Mouse (Mus musculus) hindbrain, embryonic 13.5 days (tissue): ENCODE results near the gene Pon2. TPM values are rescaled to one million over a fixed set of nuclear protein-coding genes. Genes with fewer than 3 reads are reported as not detected.
"Not testable (repeated sequence)": the region's sequence is repeated elsewhere in the genome, so short reads cannot be mapped to it uniquely, and the experiment has no call there.

ENCODE experiments used
- ATAC-seq: fragments of 200-750 bp; cut with Nextera tagmentation; 2 replicates; pipeline ENCODE4 v1.8.0; 2017; ENCODE audit warnings: moderate TSS enrichment; ENCODE audit not compliant: low FRiP score
- H3K27ac ChIP-seq: fragments of 300-500 bp; sonication (generic); 2 replicates; pipeline ENCODE4 v1.5.1; 2015; ENCODE audit warnings: inconsistent platforms, mild to moderate bottlenecking, moderate library complexity
- H3K27me3 ChIP-seq: fragments of 300-500 bp; sonication (generic); 2 replicates; pipeline ENCODE4 v1.6.1; 2015; ENCODE audit warnings: mild to moderate bottlenecking, inconsistent platforms
- H3K36me3 ChIP-seq: fragments of 300-500 bp; sonication (generic); 2 replicates; pipeline ENCODE4 v1.6.1; 2015; ENCODE audit warnings: mild to moderate bottlenecking, inconsistent platforms
- H3K4me1 ChIP-seq: fragments of 300-500 bp; sonication (generic); replicated peaks from 2 replicates; pipeline ENCODE4 v1.6.1; 2015; ENCODE audit warnings: inconsistent platforms
- H3K4me2 ChIP-seq: fragments of 300-500 bp; sonication (generic); 2 replicates; pipeline ENCODE4 v1.6.1; 2015; ENCODE audit warnings: inconsistent platforms, mild to moderate bottlenecking, moderate library complexity
- H3K4me3 ChIP-seq: fragments of 300-500 bp; sonication (generic); 2 replicates; pipeline ENCODE4 v1.5.1; 2015; ENCODE audit warnings: mild to moderate bottlenecking, inconsistent platforms
- H3K9ac ChIP-seq: fragments of 300-500 bp; sonication (generic); 2 replicates; pipeline ENCODE4 v1.6.1; 2015; ENCODE audit warnings: mild to moderate bottlenecking, inconsistent platforms
- H3K9me3 ChIP-seq: fragments of 300-500 bp; sonication (generic); 2 replicates; pipeline ENCODE4 v1.6.1; 2016; ENCODE audit warnings: inconsistent platforms
- WGBS: fragments of 180-500 bp; shearing (Covaris S2); methylation state at CpG from one replicate; pipeline ENCODE4 v1.1.7; 2015; 5-methylcytosine and 5-hydroxymethylcytosine counted together
- polyA plus RNA-seq: library from polyadenylated mRNA; unstranded; fragments of >200 nt; fragmentation: Nextera tagmentation; extraction: Ambion mirVana; gene quantifications from 2 replicates; pipeline ENCODE4 v1.2.1, GENCODE M21; 2015

The Pon2 gene
- 33.2 and 33.6 TPM in 2 replicates for polyA plus RNA-seq

DNA sequence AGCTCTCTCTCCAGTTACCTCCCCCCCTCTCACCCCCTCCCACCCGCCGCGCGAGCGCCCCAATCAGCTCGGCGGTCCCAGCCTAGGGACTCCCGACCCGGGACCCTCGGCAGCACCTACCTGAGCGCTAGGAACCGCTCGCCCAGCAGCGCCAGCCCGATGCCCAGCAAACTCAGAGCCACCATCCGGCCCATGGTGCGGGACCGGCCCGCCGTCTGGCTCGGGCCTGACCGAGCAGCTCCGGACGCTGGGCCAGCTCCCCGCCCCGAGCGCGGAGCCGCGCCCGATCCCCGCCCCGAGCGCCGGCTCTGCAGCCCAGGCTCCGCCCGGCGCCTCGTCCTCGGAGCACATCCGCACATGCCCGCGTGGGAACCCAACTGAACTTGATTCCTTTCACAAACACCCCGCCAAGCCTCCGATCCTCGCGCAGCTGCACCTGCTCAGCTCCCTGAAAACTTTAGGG lies at the start of gene Pon2:
TSS of gene Pon2 (minus strand) at position 364 of the 463 bp plus-strand sequence.
- Histone ChIP-seq H3K4me2 (peak within 1 kb of the TSS; percentile 92), H3K36me3 (no peaks in the 10 kb centered on the region), H3K27ac (peak within 1 kb of the TSS; percentile 80), H3K4me3 (peak within 1 kb of the TSS; percentile 60), H3K9me3 (no peaks in the 10 kb centered on the region), H3K4me1 (peaks cover 16% of the 10 kb centered on the region), H3K9ac (peak within 1 kb of the TSS; percentile 76), H3K27me3 (peaks cover 7% of the 10 kb centered on the region; the same call in 1 of the 2 replicates)
- under 1% methylated on average over 43 of the region's 47 CpGs for WGBS
- ATAC-seq = peak; percentile 94

DNA sequence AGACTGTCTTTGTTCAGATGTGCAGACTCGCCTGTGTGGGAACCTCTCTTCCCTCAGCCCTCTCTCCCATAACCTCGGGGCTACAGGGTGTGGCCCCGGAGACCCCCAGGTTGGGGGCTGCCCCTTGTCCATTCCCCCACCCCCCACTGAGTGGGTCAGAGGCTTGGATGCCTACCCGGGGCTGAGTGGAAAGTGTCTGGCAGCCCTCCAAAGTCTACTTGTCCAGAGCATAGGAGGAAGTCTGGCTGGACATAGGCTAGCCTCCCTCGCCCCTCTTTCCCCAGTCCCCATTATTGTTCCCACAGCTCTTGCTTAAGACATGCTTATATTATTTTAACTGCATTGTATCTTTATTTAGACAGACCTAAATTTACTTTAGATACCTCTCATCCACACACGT lies 46.0 kb upstream of the Pon2 start:
- Histone ChIP-seq H3K9ac (no peak overlapping the region), H3K4me2 (no peak overlapping the region), H3K9me3 (no peaks in the 10 kb centered on the region), H3K27ac (no peak overlapping the region), H3K36me3 (no peaks in the 10 kb centered on the region), H3K27me3 (no peaks in the 10 kb centered on the region), H3K4me3 (no peak overlapping the region), H3K4me1 (no peaks in the 10 kb centered on the region)
- ATAC-seq = no peak
- 75% methylated on average over 6 of the region's 6 CpGs for WGBS

DNA sequence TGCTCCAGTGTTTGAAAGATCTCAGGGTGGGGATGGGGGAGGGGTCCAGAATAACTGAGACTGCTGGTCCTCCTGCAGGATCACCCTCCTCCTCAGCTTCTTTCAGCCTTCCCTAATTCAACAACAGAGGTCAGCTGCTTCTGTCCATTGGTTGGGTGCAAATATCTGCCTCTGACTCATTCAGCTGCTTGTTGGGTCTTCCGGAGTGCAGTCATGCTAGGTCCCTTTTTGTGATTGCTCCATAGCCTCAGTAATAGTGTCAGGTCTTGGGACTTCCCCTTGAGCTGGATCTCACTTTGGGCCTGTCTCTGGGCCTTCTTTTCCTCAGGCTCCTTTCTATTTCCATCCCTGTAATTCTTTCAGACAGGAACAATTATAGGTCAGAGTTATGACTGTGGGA lies 41.0 kb upstream of the Pon2 start:
- not testable (repeated sequence) for H3K27ac ChIP-seq, ATAC-seq, H3K4me3 ChIP-seq, H3K4me2 ChIP-seq, H3K27me3 ChIP-seq, H3K36me3 ChIP-seq, H3K4me1 ChIP-seq, H3K9me3 ChIP-seq, H3K9ac ChIP-seq
- 95% methylated on average over 1 of the region's 1 CpGs for WGBS

DNA sequence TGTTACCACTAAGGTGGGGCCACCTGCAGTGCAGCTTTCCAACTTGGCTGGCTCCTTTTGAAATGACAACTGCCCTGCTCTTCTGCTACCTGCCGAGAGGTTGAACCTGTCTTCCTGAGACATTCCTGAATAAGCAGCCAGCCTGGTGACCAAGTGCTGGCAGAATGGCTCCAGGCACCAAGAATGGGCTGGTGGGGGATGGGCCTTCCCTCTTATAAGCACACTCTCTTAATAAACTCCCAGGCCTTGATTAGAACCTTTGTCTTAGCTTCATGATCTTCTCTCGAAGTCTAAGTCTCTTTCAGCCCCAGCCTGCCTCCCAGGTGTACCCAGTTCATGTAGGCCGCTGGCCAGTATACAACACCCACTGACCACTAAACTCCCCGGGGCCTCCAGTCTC lies 40.5 kb upstream of the Pon2 start:
- H3K27ac ChIP-seq, H3K9me3 ChIP-seq, H3K27me3 ChIP-seq, ATAC-seq, H3K36me3 ChIP-seq, H3K4me1 ChIP-seq, H3K9ac ChIP-seq, H3K4me3 ChIP-seq, H3K4me2 ChIP-seq: not testable (repeated sequence)
- whole genome bisulfite sequencing = 90% methylated on average over 4 of the region's 4 CpGs

DNA sequence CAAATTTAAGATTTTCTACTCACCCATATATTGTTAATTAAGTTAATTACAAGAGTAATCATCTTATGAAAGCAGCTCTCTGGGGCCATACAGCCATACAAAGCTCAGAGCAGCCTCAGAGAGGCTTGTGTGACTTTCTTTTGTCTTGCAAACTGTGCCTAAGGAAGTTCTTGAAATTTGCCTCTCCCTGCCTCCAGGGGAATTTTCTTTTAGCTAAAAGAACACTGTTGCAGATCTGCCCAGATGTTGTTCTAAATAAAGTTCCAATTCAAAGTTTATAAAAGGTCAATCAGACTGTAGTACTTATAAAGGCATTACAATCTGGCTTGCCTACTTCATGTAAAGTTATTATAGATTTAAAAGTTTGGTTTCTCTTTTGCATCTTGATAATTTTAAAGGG lies 37.8 kb upstream of the Pon2 start:
- not testable (repeated sequence) for ATAC-seq, H3K36me3 ChIP-seq, H3K4me1 ChIP-seq, H3K27me3 ChIP-seq, H3K27ac ChIP-seq, H3K4me3 ChIP-seq, H3K9me3 ChIP-seq, H3K4me2 ChIP-seq, H3K9ac ChIP-seq

DNA sequence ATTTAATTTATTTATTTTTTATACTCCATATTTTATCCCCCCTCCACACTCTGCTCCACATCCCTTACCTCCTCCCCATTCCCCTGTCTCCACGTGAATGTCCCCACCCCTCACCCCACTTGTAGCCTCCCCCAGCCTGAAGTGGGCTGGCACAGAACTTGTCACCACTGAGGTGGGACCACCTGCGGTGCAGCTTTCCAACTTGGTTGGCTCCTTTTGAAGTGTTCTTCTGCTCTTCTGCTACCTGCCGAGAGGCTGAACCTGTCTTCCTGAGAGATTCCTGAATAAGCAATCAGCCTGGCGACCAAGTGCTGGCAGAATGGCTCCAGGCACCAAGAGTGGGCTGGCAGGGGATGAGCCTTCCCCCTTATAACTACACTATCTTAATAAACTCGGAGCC lies 35.8 kb upstream of the Pon2 start:
- 48% methylated on average over 5 of the region's 5 CpGs for WGBS
- no peaks in the 10 kb centered on the region for H3K36me3 ChIP-seq
- no peak for ATAC-seq
- no peaks in the 10 kb centered on the region for H3K9me3 ChIP-seq
- no peak overlapping the region for H3K9ac ChIP-seq
- H3K27ac ChIP-seq = no peak overlapping the region
- no peak overlapping the region for H3K4me2 ChIP-seq
- H3K4me1 ChIP-seq = no peaks in the 10 kb centered on the region
- H3K27me3 ChIP-seq = no peaks in the 10 kb centered on the region
- no peak overlapping the region for H3K4me3 ChIP-seq

DNA sequence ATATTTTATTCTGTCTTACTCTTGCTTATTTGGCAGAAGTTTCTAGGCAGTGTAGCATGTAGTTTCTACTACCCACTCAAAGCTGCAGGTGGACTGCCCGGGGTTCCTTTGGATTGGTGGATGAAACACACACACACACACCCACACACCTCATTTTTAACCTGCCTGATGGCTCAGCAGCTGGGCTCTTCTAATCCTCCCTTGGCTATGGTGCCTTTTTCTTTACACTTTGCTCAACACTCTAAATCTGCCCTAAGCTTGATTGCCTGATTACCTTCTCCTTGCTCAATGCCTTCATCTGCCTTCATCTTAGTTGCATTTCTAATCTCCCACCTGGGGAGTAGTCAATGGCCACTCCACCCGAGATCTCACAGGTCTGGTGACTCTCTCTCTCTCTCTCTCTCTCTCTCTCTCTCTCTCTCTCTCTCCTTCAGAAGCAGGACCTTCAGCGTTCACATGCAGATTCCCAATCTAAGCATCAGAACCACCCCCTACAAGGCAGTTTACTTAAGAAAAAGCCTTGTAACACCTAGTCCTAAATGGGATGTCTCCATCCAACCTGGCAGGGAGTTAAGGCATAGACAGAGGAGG lies 34.4 kb upstream of the Pon2 start:
- WGBS = 84% methylated on average over 3 of the region's 3 CpGs
- no peak for ATAC-seq
- Histone ChIP-seq H3K4me1 (no peaks in the 10 kb centered on the region), H3K4me2 (no peak overlapping the region), H3K36me3 (no peaks in the 10 kb centered on the region), H3K27me3 (no peaks in the 10 kb centered on the region), H3K27ac (no peak overlapping the region), H3K4me3 (no peak overlapping the region), H3K9ac (no peak overlapping the region), H3K9me3 (no peaks in the 10 kb centered on the region)

DNA sequence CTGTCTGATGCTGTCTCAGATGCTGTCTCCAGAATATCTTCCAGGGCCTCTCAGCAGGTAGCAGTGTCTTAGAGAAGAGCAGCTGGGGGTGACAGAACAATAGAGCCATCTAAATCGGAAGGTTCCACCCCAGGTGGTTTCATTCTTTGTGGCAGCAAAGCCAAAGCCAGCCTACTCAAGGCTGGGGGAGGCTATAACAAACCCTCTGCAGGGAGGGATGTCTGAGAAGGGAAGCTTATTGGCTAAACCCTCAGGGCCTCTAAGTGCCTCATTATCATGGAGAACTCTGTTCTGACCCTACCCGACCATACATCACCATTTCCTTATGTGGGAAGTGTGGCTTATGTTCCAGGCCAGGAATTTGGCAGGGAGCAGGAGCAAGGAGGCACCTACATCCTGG lies 26.9 kb upstream of the Pon2 start:
- no peaks in the 10 kb centered on the region for H3K27me3 ChIP-seq
- H3K4me2 ChIP-seq = no peak overlapping the region
- no peak overlapping the region for H3K27ac ChIP-seq
- no peaks in the 10 kb centered on the region for H3K9me3 ChIP-seq
- H3K4me3 ChIP-seq = no peak overlapping the region
- H3K36me3 ChIP-seq = no peaks in the 10 kb centered on the region
- WGBS = 44% methylated on average over 2 of the region's 2 CpGs
- no peaks in the 10 kb centered on the region for H3K4me1 ChIP-seq
- H3K9ac ChIP-seq = no peak overlapping the region
- ATAC-seq = no peak

DNA sequence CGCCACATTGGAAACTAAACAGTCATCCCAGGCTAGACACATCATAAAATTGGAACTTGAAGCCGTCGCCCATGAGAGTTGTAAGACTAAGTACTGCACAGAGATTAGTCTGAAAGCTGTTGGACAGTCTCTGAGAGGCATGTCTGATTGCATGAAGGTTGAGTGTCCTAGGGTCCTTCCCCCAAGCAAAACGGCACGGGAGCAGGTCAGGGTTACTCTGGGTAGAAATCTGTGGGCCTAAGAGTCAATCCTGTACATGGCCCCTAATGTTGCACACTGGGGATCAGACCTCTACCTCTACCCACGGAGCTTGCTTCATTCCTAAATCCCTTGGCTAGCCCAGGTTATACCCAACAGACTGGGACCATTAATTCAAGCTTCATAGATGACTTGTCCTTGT lies 25.8 kb upstream of the Pon2 start:
- not testable (repeated sequence) for H3K36me3 ChIP-seq, ATAC-seq, H3K27ac ChIP-seq, H3K4me2 ChIP-seq, H3K4me1 ChIP-seq, H3K27me3 ChIP-seq, H3K9ac ChIP-seq, H3K4me3 ChIP-seq, H3K9me3 ChIP-seq
- 91% methylated on average over 6 of the region's 6 CpGs for WGBS

DNA sequence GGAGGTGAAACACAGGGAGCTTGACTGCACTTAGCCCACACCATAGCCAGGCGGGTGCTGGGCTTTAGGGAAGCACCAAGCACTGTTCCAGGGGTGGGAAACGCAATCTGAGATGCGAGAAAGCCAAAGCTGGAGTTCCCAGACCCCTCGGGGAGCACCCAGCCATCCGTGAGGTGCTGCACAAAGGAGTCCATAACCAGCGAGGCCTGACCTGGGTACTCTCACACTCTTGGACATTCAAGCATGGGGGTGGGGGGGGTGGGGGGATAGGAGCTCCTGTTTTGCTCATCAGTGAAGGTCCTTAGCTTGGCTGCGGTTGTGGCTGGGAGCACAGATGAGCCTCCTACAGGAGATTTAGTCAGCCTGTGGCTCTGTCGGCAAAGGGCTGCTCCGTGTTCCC lies 18.4 kb upstream of the Pon2 start:
- WGBS = 92% methylated on average over 9 of the region's 9 CpGs
- H3K9ac ChIP-seq = no peak overlapping the region
- ATAC-seq = no peak

DNA sequence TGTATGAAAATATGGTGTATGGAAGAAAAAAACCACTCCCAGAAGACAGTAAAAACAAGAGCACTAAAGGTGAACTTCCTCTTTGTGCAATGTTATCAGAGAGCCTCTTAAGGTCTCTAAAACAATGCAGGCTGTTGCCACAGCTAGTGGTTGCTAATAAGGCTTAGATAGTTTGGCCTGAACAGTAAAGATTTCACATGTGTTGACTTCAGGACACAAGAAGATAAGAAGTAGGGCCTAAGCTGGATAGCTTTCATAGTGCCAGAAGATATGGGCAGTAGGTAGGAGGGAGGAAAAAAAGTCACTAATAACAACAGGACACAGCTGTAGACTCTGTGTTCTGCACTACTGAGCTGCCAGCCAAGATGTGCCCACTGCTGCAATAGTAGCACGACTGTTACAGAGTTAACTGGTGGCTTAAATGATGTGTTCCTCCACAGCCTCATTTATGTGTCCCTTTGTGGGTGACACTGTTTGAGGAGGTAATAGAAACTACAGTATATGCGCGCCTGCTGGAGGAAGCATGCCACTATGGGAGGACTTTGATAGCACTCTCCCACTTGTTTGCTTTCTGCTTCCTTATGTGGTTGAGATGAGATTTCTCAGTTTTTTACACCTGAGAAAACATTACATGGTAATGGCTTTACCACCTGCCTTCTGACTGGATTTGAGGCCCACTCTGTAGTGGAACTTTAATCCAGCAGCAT lies 17.0 kb upstream of the Pon2 start:
- Histone ChIP-seq H3K4me3 (no peak overlapping the region), H3K27me3 (no peaks in the 10 kb centered on the region), H3K4me1 (no peaks in the 10 kb centered on the region), H3K9me3 (no peaks in the 10 kb centered on the region), H3K36me3 (no peaks in the 10 kb centered on the region), H3K4me2 (no peak overlapping the region), H3K9ac (no peak overlapping the region), H3K27ac (no peak overlapping the region)
- WGBS = 87% methylated on average over 3 of the region's 3 CpGs
- ATAC-seq = no peak

More for the DNA sequence above, 18.4 kb upstream of the Pon2 start:
- no peak overlapping the region for H3K4me2 ChIP-seq
- no peak overlapping the region for H3K27ac ChIP-seq
- H3K9me3 ChIP-seq = no peaks in the 10 kb centered on the region
- no peaks in the 10 kb centered on the region for H3K27me3 ChIP-seq
- H3K4me1 ChIP-seq = no peaks in the 10 kb centered on the region
- H3K36me3 ChIP-seq = no peaks in the 10 kb centered on the region
- H3K4me3 ChIP-seq = no peak overlapping the region

DNA sequence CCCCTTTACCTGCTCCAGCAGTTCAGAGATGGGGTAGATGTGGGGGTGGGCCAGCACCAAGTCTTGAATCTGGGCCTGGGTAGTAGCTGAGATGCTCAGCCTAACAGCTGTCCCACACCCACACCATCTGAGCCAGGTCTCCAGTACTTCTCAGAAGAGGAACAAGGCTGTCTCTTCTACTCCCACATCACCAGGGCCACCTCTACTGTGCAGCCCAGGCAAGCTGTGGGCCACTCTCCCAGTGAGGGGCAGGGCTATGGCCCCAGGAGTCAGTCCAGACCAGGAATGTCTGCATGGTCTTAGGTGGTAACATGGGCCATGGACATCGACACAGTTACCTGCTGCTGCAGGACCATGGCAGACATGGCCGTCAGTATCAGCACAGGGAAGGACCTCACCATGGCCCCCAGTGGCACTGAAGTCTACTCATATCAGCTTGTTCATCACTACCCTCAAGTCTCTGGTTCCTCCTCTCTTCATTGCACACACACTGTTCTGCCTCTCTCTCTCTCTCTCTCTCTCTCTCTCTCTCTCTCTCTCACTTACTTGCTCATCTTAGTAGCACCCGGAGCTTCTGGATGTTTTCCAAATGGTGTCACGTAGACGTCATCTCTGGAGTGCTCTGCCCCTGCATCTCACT lies 15.8 kb upstream of the Pon2 start:
- Histone ChIP-seq H3K36me3 (no peaks in the 10 kb centered on the region), H3K4me1 (no peaks in the 10 kb centered on the region), H3K27me3 (no peaks in the 10 kb centered on the region), H3K4me3 (no peak overlapping the region), H3K9me3 (no peaks in the 10 kb centered on the region), H3K4me2 (no peak overlapping the region), H3K27ac (no peak overlapping the region), H3K9ac (no peak overlapping the region)
- WGBS = 89% methylated on average over 5 of the region's 5 CpGs
- no peak for ATAC-seq

DNA sequence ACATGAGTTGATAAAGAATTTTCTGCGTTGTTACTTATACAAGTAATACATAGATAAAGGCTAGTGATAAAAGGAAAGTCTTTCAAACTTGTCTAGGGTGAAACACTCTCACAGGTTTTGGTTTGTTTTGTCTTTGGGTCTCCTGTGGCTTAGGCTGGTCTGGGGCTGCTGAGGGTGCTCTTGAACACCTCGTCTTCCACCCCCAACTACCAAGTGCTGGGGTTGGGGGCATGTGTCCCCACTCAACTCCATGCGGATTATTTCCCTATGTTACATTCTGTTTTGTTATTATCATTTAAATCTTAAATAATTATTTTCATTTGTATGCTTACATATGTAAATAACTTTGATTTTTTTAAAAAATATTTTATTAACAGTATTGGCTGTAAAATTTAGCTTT lies 12.2 kb upstream of the Pon2 start:
- no peak for ATAC-seq
- Histone ChIP-seq H3K36me3 (no peaks in the 10 kb centered on the region), H3K9me3 (no peaks in the 10 kb centered on the region), H3K4me2 (no peak overlapping the region), H3K27ac (no peak overlapping the region), H3K27me3 (no peaks in the 10 kb centered on the region), H3K4me1 (no peaks in the 10 kb centered on the region), H3K4me3 (no peak overlapping the region), H3K9ac (no peak overlapping the region)
- 91% methylated on average over 3 of the region's 3 CpGs for WGBS
